Mouse (Mus musculus) liver, embryonic 11.5 days (tissue): ENCODE data around the gene Cdnf. TPM values are rescaled to one million over a fixed set of nuclear protein-coding genes. Genes with fewer than 3 reads are reported as not detected.

Source experiments
- ATAC-seq: fragments of 200-750 bp; cut with Nextera tagmentation; replicated peaks from 2 replicates; pipeline ENCODE4 v1.8.0; 2017; ENCODE audit warnings: moderate number of reproducible peaks, mild to moderate bottlenecking, moderate TSS enrichment, moderate library complexity; ENCODE audit not compliant: low FRiP score
- DNase-seq: peaks from one replicate; pipeline ENCODE4 v3.0.0-alpha.2; 2017; ENCODE audit warnings: low spot score
- H3K27ac ChIP-seq: fragments of 300-500 bp; sonication (generic); 2 replicates; pipeline ENCODE4 v1.5.1; 2014; ENCODE audit warnings: mild to moderate bottlenecking, low read depth, low read length, control low read depth
- H3K27me3 ChIP-seq: fragments of 300-500 bp; sonication (generic); replicated peaks from 2 replicates; pipeline ENCODE4 v1.6.1; 2014; ENCODE audit warnings: low read length, mixed read lengths; ENCODE audit not compliant: control insufficient read depth, insufficient read depth
- H3K36me3 ChIP-seq: fragments of 300-500 bp; sonication (generic); 2 replicates; pipeline ENCODE4 v1.6.1; 2014; ENCODE audit warnings: mild to moderate bottlenecking, low read length, moderate library complexity, mixed read lengths; ENCODE audit not compliant: control insufficient read depth, insufficient read depth
- H3K4me1 ChIP-seq: fragments of 300-500 bp; sonication (generic); replicated peaks from 2 replicates; pipeline ENCODE4 v1.6.1; 2014; ENCODE audit warnings: low read length, mixed read lengths; ENCODE audit not compliant: control insufficient read depth, insufficient read depth
- H3K4me2 ChIP-seq: fragments of 300-500 bp; sonication (generic); 2 replicates; pipeline ENCODE4 v1.6.1; 2014; ENCODE audit warnings: mild to moderate bottlenecking, control low read depth, moderate library complexity
- H3K4me3 ChIP-seq: fragments of 300-500 bp; sonication (generic); 2 replicates; pipeline ENCODE4 v1.5.1; 2014; ENCODE audit warnings: low read depth, low read length, control low read depth
- H3K9ac ChIP-seq: fragments of 300-500 bp; sonication (generic); 2 replicates; pipeline ENCODE4 v1.6.1; 2014; ENCODE audit warnings: low read depth, low read length, control low read depth
- H3K9me3 ChIP-seq: fragments of 300-500 bp; sonication (generic); 2 replicates; pipeline ENCODE4 v1.6.1; 2016; ENCODE audit warnings: low read length, inconsistent platforms, mixed read lengths; ENCODE audit not compliant: control insufficient read depth
- WGBS: fragments of 180-500 bp; shearing (Covaris S2); extraction: QIAGEN DNeasy Blood & Tissue Kit; methylation state at CpG from one replicate; pipeline ENCODE4 v1.1.7; 2014; 5-methylcytosine and 5-hydroxymethylcytosine counted together
- polyA plus RNA-seq: library from polyadenylated mRNA; unstranded; fragments of >200 nt; fragmentation: Nextera tagmentation; extraction: Ambion mirVana; gene quantifications from 2 replicates; pipeline ENCODE4 v1.2.1, GENCODE M21; 2014

The Cdnf gene
- polyA plus RNA-seq, result 0.15 and 0.16 TPM in 2 replicates

- H3K4me2 ChIP-seq, result peak within 1 kb of the TSS; percentile 94
- no peaks in the 10 kb centered on the region for H3K27me3 ChIP-seq
- no peaks in the 10 kb centered on the region for H3K9me3 ChIP-seq
- DNase-seq (peak; percentile 89), ATAC-seq (peak; percentile 99)
- H3K27ac ChIP-seq, result peak within 1 kb of the TSS; percentile 78
- H3K36me3 ChIP-seq, result peaks cover 16% of the 10 kb centered on the region
- peaks cover 5% of the 10 kb centered on the region for H3K4me1 ChIP-seq
- H3K9ac ChIP-seq, result peak within 1 kb of the TSS; percentile 89
- peak within 1 kb of the TSS; percentile 91 for H3K4me3 ChIP-seq
- WGBS, result under 1% methylated on average over 60 of the region's 60 CpGs
Observed at GRCm38 (mm10) chr2:3512552-3513454, at the start of gene Cdnf, which contains the start of the genes Gm45902 and Hspa14. Gene Cdnf, plus strand, starts transcription at chr2:3513030. Gene Gm45902, minus strand, starts transcription at chr2:3512790. Gene Hspa14, minus strand, starts transcription at chr2:3512814.

- Histone ChIP-seq H3K4me1 (peaks cover 4% of the 10 kb centered on the region; the same call in 1 of the 2 replicates), H3K9me3 (no peaks in the 10 kb centered on the region), H3K9ac (peak overlapping the region; percentile 93), H3K27ac (peak overlapping the region; percentile 92), H3K36me3 (peaks cover 3% of the 10 kb centered on the region; the same call in 1 of the 2 replicates), H3K27me3 (no peaks in the 10 kb centered on the region), H3K4me3 (peak overlapping the region; percentile 93), H3K4me2 (peak overlapping the region; percentile 68)
- WGBS, result under 1% methylated on average over 12 of the region's 12 CpGs
- peak; percentile 43; the same call in 1 of the 2 replicates for ATAC-seq
- no peak for DNase-seq
Observed at GRCm38 (mm10) chr2:3473891-3474290, 38.9 kb upstream of the Cdnf start.

GRCm38 (mm10) chr2:3474361-3474805 lies 38.4 kb upstream of the Cdnf start:
- Histone ChIP-seq H3K9me3 (peaks cover 2% of the 10 kb centered on the region; the same call in 1 of the 2 replicates), H3K27me3 (no peaks in the 10 kb centered on the region), H3K4me3 (peak overlapping the region; percentile 93), H3K4me2 (peak overlapping the region; percentile 68), H3K36me3 (peaks cover 3% of the 10 kb centered on the region; the same call in 1 of the 2 replicates), H3K9ac (peak overlapping the region; percentile 93), H3K4me1 (peaks cover 4% of the 10 kb centered on the region; the same call in 1 of the 2 replicates), H3K27ac (peak overlapping the region; percentile 92)
- WGBS, result under 1% methylated on average over 46 of the region's 46 CpGs
- DNase-seq (peak; percentile 64), ATAC-seq (peak; percentile 66)

- 0 out of 2 replicates have a peak, but pooled peaks cover 3% of the 10 kb centered on the region for H3K36me3 ChIP-seq
- whole genome bisulfite sequencing, result 0% methylated on average over 42 of the region's 42 CpGs
- peak within 1 kb of the TSS; percentile 68 for H3K4me2 ChIP-seq
- peak within 1 kb of the TSS; percentile 93 for H3K9ac ChIP-seq
- H3K9me3 ChIP-seq, result peaks cover 3% of the 10 kb centered on the region; the same call in 1 of the 2 replicates
- ATAC-seq (peak; percentile 97), DNase-seq (peak; percentile 98)
- H3K4me3 ChIP-seq, result peak within 1 kb of the TSS; percentile 93
- H3K27me3 ChIP-seq, result no peaks in the 10 kb centered on the region
- H3K4me1 ChIP-seq, result peaks cover 4% of the 10 kb centered on the region; the same call in 1 of the 2 replicates
- peak within 1 kb of the TSS; percentile 92 for H3K27ac ChIP-seq
Observed at GRCm38 (mm10) chr2:3474861-3475283, 38.0 kb upstream of the Cdnf start, which contains the start of gene Suv39h2. Gene Suv39h2, minus strand, starts transcription at chr2:3475031.

- ATAC-seq (no peak), DNase-seq (no peak)
- Histone ChIP-seq H3K4me3 (no peak overlapping the region), H3K27me3 (no peaks in the 10 kb centered on the region), H3K9me3 (peaks cover 3% of the 10 kb centered on the region; the same call in 1 of the 2 replicates), H3K36me3 (0 out of 2 replicates have a peak, but pooled peaks cover 3% of the 10 kb centered on the region), H3K27ac (no peak overlapping the region), H3K4me1 (peaks cover 4% of the 10 kb centered on the region; the same call in 1 of the 2 replicates), H3K9ac (peak overlapping the region; percentile 48; the same call in 1 of the 2 replicates), H3K4me2 (peak overlapping the region; percentile 58)
- WGBS, result 66% methylated on average over 3 of the region's 3 CpGs
Observed at GRCm38 (mm10) chr2:3475746-3476251, 37.0 kb upstream of the Cdnf start.

GRCm38 (mm10) chr2:3480239-3480638 lies 32.6 kb upstream of the Cdnf start:
- H3K4me2 ChIP-seq, result 0 out of 2 replicates have a peak overlapping the region, but pooled peaks have one; percentile 12

GRCm38 (mm10) chr2:3489816-3490215 lies 23.0 kb upstream of the Cdnf start:
- no peaks in the 10 kb centered on the region for H3K4me1 ChIP-seq

More at GRCm38 (mm10) chr2:3480239-3480638, 32.6 kb upstream of the Cdnf start:
- 36% methylated on average over 3 of the region's 3 CpGs for WGBS
- peaks cover 3% of the 10 kb centered on the region; the same call in 1 of the 2 replicates for H3K9me3 ChIP-seq
- H3K9ac ChIP-seq, result no peak overlapping the region
- H3K4me3 ChIP-seq, result no peak overlapping the region
- no peaks in the 10 kb centered on the region for H3K4me1 ChIP-seq
- ATAC-seq (peak; percentile 84), DNase-seq (no peak)
- H3K27ac ChIP-seq, result no peak overlapping the region
- H3K27me3 ChIP-seq, result no peaks in the 10 kb centered on the region
- H3K36me3 ChIP-seq, result no peaks in the 10 kb centered on the region

GRCm38 (mm10) chr2:3493833-3494409 lies 18.9 kb upstream of the Cdnf start:
- no peak overlapping the region for H3K4me3 ChIP-seq
- DNase-seq (no peak), ATAC-seq (peak; percentile 87)
- no peak overlapping the region for H3K4me2 ChIP-seq
- H3K27me3 ChIP-seq, result no peaks in the 10 kb centered on the region
- WGBS, result 63% methylated on average over 3 of the region's 3 CpGs
- no peaks in the 10 kb centered on the region for H3K4me1 ChIP-seq
- H3K27ac ChIP-seq, result no peak overlapping the region
- H3K9me3 ChIP-seq, result no peaks in the 10 kb centered on the region
- peaks cover 55% of the 10 kb centered on the region for H3K36me3 ChIP-seq
- no peak overlapping the region for H3K9ac ChIP-seq

More at GRCm38 (mm10) chr2:3489816-3490215, 23.0 kb upstream of the Cdnf start:
- ATAC-seq (no peak), DNase-seq (no peak)
- WGBS, result 93% methylated on average over 3 of the region's 3 CpGs
- no peak overlapping the region for H3K27ac ChIP-seq
- peaks cover 37% of the 10 kb centered on the region for H3K36me3 ChIP-seq
- no peaks in the 10 kb centered on the region for H3K27me3 ChIP-seq
- H3K4me3 ChIP-seq, result no peak overlapping the region
- H3K9ac ChIP-seq, result no peak overlapping the region
- H3K9me3 ChIP-seq, result no peaks in the 10 kb centered on the region
- H3K4me2 ChIP-seq, result no peak overlapping the region
